Mouse (Mus musculus) macrophage (primary cell): ENCODE measurements around the gene Pwp1. TPM values are rescaled to one million over a fixed set of nuclear protein-coding genes. Genes with fewer than 3 reads are reported as not detected.
"Not testable (repeated sequence)": the region's sequence is repeated elsewhere in the genome, so short reads cannot be mapped to it uniquely, and the experiment has no call there.

Experiments used
- H3K27ac ChIP-seq: fragments of 350-480 bp; formaldehyde crosslinking; 2 replicates; pipeline ENCODE4 v1.9.0; 2021
- H3K36me3 ChIP-seq: fragments of 350-480 bp; formaldehyde crosslinking; 2 replicates; pipeline ENCODE4 v1.9.0; 2021; ENCODE audit errors: inconsistent target
- H3K4me3 ChIP-seq: fragments of 350-480 bp; formaldehyde crosslinking; 2 replicates; pipeline ENCODE4 v1.9.0; 2021; ENCODE audit errors: inconsistent target
- H3K79me2 ChIP-seq: fragments of 350-480 bp; formaldehyde crosslinking; 2 replicates; pipeline ENCODE4 v1.9.0; 2021; ENCODE audit errors: inconsistent target
- WGBS: methylation state at CpG from one replicate; pipeline ENCODE4 v1.1.7; 2026; ENCODE audit warnings: inconsistent platforms; ENCODE audit not compliant: missing documents; 5-methylcytosine and 5-hydroxymethylcytosine counted together
- polyA plus RNA-seq: library from polyadenylated mRNA; stranded (reverse); fragments of 250-400 nt; gene quantifications from 3 replicates; pipeline ENCODE4 v1.2.4, GENCODE M21; 2018; ENCODE audit warnings: inconsistent platforms
- total RNA-seq, 78 experiments: library from RNA; depleted of rRNA; stranded (reverse); fragments of 250-400 nt; gene quantifications; 1 replicate in 9 of 78; 2 replicates in 24 of 78; 3 replicates in 43 of 78; 4 replicates in 2 of 78; pipeline ENCODE4 v1.2.4; 2018; ENCODE audit warnings: inconsistent platforms in 56 of 78

The Pwp1 gene
- total RNA-seq (2018; cell fraction: chromatin; rRNA removed): 100 to 1,000 TPM in 2 of 26 experiments, 10 to 100 TPM in 21, 1 to 10 TPM in 3; 4.5 to 102 (median 25.4) TPM
- total RNA-seq (2018; cell fraction: cytosol; rRNA removed): 10 to 100 TPM; 19.3 to 74.3 (median 33.5) TPM
- 10 to 100 TPM in 22 of 26 experiments, 1 to 10 TPM in 4; 7.2 to 67.0 (median 26.4) TPM for total RNA-seq (2018; cell fraction: nucleus; rRNA removed)
- 15.8 to 40.9 TPM (median 22.5 TPM) in 3 replicates for polyA plus RNA-seq

DNA sequence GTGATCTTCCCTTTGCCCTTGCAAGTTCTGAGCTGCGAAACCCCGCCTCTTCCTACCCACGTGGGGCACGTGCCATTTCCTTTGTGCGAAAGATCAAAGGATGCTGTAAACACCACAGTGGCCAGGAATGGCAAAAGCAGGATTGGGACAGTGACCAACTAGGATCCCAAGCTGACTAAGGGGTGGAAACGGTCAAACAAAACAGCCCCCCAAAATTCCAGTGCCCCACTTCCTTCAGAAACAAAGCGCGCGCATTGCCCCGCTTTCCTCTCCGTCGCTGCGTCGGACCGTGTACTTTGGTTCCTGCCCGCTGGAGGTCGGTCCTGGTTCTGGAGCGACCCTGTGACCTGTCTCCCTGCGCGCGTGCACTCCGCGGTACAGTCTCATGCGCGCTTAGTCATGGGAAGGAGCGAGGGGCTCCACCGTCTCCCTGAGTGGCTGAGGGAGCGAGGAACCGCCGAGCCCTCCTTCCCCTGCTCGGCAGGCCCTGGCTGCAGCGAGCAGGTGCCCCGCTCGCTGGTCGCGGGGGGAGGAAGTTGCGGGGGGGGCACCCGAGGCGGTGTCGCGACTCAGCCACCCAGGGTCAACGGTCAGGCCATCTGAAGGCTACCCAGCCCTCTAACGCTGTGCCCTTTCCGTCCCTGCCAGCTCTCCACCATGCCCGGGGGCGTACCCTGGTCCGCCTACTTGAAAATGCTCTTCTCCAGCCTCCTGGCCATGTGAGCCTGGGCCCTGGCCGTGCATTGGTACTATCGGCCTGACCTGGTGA is at the start of gene Pwp1:
TSS of gene Pwp1 (plus strand) at position 410 of the 769 bp plus-strand sequence.
- not testable (repeated sequence) for H3K79me2 ChIP-seq, H3K36me3 ChIP-seq, H3K27ac ChIP-seq
- peak within 1 kb of the TSS; percentile 13; the same call in 1 of the 2 replicates for H3K4me3 ChIP-seq
- WGBS: 3% methylated on average over 46 of the region's 49 CpGs

DNA sequence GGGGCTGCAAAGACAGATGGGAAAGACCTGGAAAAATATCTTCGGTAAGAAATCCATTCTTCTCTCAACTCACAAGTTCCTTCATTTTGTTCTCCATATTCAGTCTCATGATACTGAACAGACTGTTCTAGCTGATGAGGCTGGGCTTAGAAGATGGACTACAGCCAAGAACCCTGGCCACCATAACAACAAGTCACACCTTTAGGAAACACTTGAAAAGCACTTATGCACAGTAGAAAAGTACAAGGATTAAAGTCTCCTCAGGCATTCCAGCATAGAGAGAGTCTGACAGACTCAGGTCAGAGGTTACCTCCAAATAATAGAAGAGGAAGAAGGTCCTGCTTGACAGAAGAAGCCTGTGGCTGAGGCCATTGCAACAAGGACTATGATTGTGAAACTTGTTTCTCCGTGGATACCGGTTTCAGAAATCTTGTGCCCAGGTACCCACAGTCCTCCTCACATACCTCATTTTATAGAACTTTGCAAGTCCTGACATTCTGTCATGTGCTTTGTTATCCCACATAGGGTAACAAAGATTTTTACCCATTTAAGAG is 7.1 kb upstream of the Pwp1 start:
- not testable (repeated sequence) for H3K36me3 ChIP-seq, H3K4me3 ChIP-seq, H3K79me2 ChIP-seq, H3K27ac ChIP-seq
- WGBS: 69% methylated on average over 1 of the region's 3 CpGs

DNA sequence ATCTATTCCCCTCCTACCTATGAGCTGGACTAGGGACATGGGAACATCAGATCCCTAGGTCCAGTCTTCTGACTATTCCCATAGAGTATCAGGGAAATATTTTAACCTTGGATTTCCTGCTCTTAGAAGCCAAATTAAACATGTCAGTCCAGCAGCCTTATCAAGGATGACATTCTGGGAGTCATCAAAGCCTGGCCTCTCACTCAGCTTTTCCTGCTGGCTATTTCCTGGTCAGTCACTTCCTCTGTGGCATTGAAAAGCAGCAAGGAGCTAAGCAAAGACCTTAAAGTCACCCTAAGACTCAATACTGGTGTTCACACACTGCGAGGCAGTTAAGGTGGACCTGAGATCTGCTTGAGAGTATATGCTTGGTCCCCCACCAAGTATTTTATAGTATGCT is 5.5 kb upstream of the Pwp1 start:
- not testable (repeated sequence) for H3K36me3 ChIP-seq, H3K79me2 ChIP-seq
- 60% methylated on average over 1 of the region's 1 CpGs for WGBS

DNA sequence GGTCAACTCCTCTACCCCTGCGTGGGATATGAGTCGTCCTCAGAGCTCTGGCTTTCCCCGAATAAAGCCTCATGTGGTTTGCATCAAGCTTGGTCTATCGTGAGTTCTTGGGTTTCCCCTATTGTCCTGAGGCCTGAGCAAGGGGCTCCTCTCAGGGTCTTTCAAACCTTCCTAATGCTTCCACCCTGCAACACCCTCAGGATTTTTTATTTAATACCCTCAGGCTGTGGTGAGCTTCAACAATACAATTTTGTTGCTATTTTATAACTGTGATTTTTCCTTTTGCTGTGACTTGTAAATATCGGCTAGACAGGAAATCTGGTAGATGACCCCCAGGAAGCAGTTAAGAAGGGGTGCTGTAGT is 591 bp upstream of the Pwp1 start:
- not testable (repeated sequence) for H3K4me3 ChIP-seq

More for the DNA sequence above, 5.5 kb upstream of the Pwp1 start:
- H3K4me3 ChIP-seq, H3K27ac ChIP-seq: not testable (repeated sequence)

GRCm38 (mm10) chr10:85846105-85846862 is 17.0 kb downstream of the Pwp1 start:
- WGBS: 69% methylated on average over 4 of the region's 4 CpGs
- Histone ChIP-seq H3K36me3 (no peaks in the 10 kb centered on the region), H3K79me2 (no peaks in the 10 kb centered on the region), H3K27ac (no peak overlapping the region), H3K4me3 (no peak overlapping the region)

More for the DNA sequence above, 591 bp upstream of the Pwp1 start:
- H3K36me3 ChIP-seq, H3K79me2 ChIP-seq, H3K27ac ChIP-seq: not testable (repeated sequence)
- 51% methylated on average over 4 of the region's 5 CpGs for WGBS

DNA sequence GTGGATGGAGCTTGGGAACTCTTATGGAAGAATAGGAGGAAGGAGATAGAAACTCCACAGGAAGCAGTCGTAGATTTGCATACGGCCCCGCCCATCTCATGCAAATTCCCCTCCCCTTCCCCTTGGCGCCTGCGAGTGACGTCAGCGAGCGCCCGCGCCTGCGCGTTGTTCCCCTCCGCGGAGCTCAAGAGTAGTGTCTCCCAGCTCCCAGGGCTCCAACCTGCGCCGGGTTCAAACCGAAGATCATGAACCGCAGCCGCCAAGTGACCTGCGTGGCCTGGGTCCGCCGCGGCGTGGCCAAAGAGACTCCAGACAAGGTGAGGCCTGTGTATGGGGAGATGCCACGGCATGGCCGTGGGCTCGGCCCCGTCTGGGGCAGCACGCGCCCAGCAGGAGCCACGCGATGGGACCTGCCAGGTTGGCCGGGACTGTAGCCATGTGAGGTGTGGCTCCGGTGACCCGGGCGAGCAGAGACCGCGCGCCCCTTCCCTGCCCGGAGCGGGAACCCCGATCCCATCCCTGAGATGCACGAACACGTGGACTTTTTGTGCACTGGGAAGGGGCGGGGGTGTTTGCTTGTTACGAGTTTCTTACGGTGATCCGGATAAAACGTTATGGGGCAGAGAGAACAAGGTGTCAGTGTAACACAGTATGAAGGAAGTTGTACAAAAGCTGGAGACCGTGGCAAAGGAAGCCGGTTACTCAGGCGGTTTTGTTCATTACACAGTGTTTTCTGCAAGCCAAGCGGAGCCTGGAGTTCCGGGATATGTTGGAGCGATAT is 42.6 kb downstream of the Pwp1 start:
- Histone ChIP-seq H3K4me3 (peak overlapping the region; percentile 80), H3K79me2 (peaks cover 20% of the 10 kb centered on the region)
- WGBS: under 1% methylated on average over 54 of the region's 55 CpGs

DNA sequence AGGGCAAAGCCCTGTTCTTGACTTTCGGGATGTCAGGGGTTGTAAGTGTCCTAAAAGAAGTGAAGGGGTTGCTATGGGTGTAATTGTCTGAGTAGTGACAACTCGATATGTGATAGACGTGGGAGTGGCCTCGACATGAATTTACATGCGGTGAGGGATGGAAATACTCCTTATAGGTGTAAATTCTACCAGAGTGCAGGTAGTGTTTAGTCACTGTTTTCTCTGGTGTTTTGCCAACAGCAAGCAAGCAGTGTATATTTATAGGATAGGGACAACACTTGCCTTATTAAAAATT is 43.1 kb downstream of the Pwp1 start:
- 0% methylated on average over 5 of the region's 5 CpGs for WGBS
- Histone ChIP-seq H3K36me3 (peaks cover 24% of the 10 kb centered on the region; the same call in 1 of the 2 replicates), H3K79me2 (peaks cover 20% of the 10 kb centered on the region), H3K4me3 (peak overlapping the region; percentile 80), H3K27ac (no peak overlapping the region)

More for the DNA sequence above, 42.6 kb downstream of the Pwp1 start:
- Histone ChIP-seq H3K36me3 (peaks cover 22% of the 10 kb centered on the region; the same call in 1 of the 2 replicates), H3K27ac (no peak overlapping the region)

DNA sequence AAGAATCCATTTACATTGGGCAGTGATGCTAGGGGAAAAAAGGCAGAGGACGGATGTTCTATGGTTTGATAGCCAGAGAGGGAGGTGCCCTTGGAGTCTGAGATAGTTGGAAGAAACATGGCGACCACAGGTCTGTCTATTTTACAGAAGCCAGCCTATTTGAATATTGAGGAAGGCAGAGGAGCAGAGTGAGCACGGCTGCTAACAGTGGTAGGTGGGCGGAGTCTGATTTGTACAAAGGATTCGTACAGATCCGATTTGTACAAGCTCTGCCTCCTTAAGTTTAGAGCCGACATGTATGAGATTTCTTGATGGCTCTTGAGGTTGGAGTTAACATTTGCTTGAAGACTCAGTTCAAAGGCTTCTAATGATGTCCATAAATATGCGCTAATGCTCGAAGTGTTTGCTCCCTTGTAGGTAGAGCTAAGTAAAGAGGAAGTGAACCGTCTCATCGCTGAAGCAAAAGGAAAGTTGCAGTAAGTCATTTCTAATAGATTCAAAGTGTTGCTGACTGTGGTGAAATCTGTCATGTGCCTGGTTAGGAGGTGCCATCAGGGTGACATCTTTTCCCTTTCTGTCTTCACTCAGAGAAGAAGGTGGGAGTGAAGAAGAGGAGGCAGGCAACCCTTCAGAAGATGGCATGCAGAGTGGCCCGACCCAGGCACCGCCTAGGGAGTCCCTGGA is 44.7 kb downstream of the Pwp1 start:
- Histone ChIP-seq H3K79me2 (peaks cover 20% of the 10 kb centered on the region), H3K36me3 (peaks cover 39% of the 10 kb centered on the region), H3K27ac (no peak overlapping the region), H3K4me3 (no peak overlapping the region)
- WGBS: 71% methylated on average over 13 of the region's 13 CpGs

DNA sequence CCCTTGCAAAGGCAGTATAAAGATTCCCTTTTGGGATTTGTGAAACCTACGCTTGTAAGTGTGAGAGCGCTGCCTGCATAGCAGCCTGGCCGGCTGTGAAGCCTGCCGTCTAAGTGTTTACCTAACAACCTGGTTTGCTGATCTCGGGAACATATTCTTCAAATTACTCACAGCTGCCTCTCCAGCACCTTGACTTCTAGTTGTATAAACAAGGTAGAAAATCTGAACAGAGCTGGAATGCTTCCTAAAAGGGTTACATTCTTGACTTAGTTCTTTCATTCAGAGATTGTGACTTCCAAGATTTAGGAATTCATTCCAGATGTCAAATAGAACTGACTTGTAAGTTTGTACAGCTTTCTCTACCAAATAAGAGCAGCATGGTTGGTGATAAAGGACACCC is 46.5 kb downstream of the Pwp1 start:
- WGBS: 97% methylated on average over 5 of the region's 5 CpGs
- peaks cover 20% of the 10 kb centered on the region for H3K79me2 ChIP-seq
- no peak overlapping the region for H3K4me3 ChIP-seq
- peaks cover 53% of the 10 kb centered on the region for H3K36me3 ChIP-seq
- H3K27ac ChIP-seq: no peak overlapping the region

DNA sequence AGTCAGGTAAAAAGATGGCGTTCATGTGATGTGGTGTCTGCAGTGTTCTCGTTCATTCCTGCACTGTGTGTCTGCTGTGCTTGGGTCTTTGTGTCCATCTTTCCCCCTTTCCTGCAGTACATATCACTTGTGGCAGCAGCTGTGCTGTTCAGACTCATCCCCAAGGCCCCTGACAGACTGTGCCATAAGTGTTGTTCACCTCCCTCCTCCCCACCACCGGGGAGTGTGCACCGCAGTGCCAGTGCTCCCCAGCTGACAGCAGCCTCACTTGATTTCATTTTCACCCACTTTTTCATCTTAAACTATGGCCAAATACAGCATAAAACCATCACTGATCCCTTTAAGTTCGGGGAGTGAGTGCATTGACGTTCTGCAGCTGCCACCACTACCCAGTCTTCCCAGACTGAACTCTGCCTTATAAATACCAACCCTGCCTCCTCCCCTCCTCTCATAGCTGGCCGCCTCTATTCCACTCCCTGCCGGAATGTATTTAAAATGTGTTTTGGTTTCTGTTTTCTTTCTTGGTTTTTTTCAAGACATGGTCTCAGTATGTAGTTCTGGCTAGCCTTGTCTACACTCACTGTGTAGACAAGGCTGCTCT is 50.7 kb downstream of the Pwp1 start:
- Histone ChIP-seq H3K79me2 (no peaks in the 10 kb centered on the region; the same call in 1 of the 2 replicates), H3K4me3 (no peak overlapping the region), H3K27ac (no peak overlapping the region), H3K36me3 (peaks cover 80% of the 10 kb centered on the region)
- 98% methylated on average over 8 of the region's 8 CpGs for WGBS

GRCm38 (mm10) chr10:85916498-85917309 is 87.4 kb downstream of the Pwp1 start, which contains the start of gene Prdm4:
TSS of gene Prdm4 (minus strand) at chr10:85917142.
- Histone ChIP-seq H3K27ac (no peak within 1 kb of the TSS), H3K79me2 (peaks cover 46% of the 10 kb centered on the region), H3K36me3 (peaks cover 25% of the 10 kb centered on the region), H3K4me3 (peak within 1 kb of the TSS; percentile 60)
- 1% methylated on average over 72 of the region's 90 CpGs for WGBS

GRCm38 (mm10) chr10:85927676-85928445 is 98.6 kb downstream of the Pwp1 start, which contains the start of gene Ascl4:
TSS of gene Ascl4 (plus strand) at chr10:85927681.
- Histone ChIP-seq H3K27ac (no peak within 1 kb of the TSS), H3K4me3 (no peak within 1 kb of the TSS; the same call in 1 of the 2 replicates), H3K36me3 (no peaks in the 10 kb centered on the region), H3K79me2 (no peaks in the 10 kb centered on the region)
- WGBS: 5% methylated on average over 23 of the region's 23 CpGs
